Mouse (Mus musculus) c-Kit-positive CD71-negative TER-119-negative erythroid progenitor cells, embryonic 14.5 days (primary cell): ENCODE results near the gene Dennd1b.

Experiments
- DNase-seq: peaks from one replicate; pipeline ENCODE4 v3.0.0-alpha.2; 2013; ENCODE audit warnings: low read depth

Dennd1b gene

GRCm38 (mm10) chr1:138962266-138963101 lies 751 bp upstream of the Dennd1b start:
- DNase-seq, result no peak

GRCm38 (mm10) chr1:138963868-138964458 lies 728 bp downstream of the Dennd1b start:
- DNase-seq, result no peak

GRCm38 (mm10) chr1:138965069-138965468 lies 1.8 kb downstream of the Dennd1b start:
- no peak for DNase-seq

GRCm38 (mm10) chr1:138965511-138965910 lies 2.3 kb downstream of the Dennd1b start:
- no peak for DNase-seq

DNA sequence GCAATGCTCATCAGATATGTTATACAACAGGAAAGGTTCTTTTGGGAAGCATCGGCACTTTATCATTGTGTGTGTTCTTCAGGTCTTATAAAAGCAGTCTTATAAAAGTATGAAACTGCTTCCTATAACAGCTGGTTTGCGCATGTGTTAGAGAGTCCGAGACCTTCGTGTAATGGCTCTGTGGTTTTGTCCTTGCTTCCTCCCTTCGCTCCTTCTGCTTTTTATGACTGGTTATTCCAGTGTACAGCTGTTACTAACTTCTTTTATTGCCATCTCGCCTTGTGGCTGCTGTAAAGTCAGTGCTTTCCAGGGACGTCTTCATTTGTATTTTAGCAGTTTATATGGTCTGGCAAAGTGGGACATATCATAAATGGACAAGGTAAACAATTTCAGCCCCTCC lies 4.2 kb downstream of the Dennd1b start:
- DNase-seq, result no peak

GRCm38 (mm10) chr1:138970053-138970452 lies 6.8 kb downstream of the Dennd1b start:
- DNase-seq, result no peak

GRCm38 (mm10) chr1:138973541-138974224 lies 10.4 kb downstream of the Dennd1b start:
- DNase-seq, result no peak

GRCm38 (mm10) chr1:138974836-138975235 lies 11.6 kb downstream of the Dennd1b start:
- no peak for DNase-seq

DNA sequence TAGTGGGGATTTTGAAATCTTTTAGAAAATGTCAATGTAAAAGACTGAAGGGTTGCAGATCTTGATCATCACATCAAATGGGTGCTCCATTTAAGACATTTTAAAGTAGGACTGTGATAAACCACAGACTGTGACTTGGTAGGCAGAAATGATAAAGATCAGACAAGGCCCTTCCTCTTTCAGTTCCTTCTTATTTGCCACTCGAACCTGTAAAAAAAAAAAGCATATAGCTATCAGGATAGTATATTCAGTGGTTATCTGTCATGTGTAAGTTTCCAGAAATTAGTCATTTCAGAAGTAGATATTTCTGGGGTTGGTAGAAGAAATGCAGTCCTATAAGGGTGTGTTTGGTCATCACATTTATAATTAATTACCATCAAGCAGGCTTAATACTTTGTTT lies 12.7 kb downstream of the Dennd1b start:
- DNase-seq, result no peak

DNA sequence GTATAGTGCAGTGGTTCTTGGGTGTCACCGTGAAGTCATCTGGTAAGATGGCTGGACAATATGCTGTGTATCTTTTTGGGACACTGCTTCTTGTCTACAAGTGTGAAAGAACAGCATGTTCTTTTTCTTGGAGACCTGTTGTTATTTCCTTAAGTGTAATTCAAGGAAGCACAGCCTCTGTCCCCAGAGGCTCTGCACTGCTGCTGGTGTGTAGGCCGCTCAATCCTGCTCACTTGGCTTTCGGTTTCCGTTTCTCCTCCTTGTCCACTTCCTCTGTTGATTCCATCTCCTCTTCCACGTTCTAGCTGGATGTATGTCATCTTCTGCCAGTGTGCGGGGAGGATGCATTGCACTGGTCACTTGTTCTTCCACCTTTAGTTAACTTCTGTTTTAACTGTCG lies 19.0 kb downstream of the Dennd1b start:
- DNase-seq, result no peak

GRCm38 (mm10) chr1:138982611-138983010 lies 19.4 kb downstream of the Dennd1b start:
- no peak for DNase-seq

DNA sequence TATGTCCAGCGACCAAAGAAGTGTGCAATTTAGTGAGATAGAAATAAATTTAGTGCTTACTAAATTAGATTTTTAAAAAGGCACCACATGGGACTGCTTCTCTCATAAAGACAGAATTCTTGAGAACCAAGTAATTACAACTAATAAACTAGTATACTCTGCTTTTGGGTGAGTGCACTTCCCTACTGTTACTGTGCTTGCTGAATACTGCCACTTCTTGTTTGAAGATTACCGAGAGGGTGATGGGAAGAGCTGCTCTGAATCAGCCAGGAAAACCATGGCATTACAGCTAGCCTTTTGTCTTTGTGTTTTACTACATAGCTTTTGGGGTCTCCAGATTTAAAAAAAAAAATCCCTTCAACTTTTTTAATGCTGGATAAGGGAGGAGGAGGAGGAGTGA lies 19.8 kb downstream of the Dennd1b start:
- no peak for DNase-seq

GRCm38 (mm10) chr1:138983465-138983864 lies 20.2 kb downstream of the Dennd1b start:
- DNase-seq, result no peak

DNA sequence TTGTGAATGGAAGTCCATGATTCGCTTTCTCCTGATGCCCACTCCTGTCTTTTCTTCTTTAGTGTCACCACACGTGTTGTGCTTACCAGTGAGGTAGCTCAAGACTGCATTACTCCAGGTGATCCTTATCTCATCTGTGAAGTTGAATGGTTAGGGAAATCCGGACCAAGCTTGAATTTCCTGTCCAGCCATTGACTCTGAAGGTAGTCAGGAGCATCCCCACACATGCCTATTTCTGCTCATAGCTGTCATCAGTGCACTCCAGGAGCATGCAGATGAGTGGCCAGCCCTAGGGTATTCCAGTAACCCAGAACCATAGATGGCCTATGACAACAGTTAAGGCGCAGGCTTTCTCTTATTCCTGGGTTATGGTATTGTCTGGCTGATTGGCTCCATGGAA lies 20.9 kb downstream of the Dennd1b start:
- DNase-seq, result no peak

- DNase-seq, result no peak
These were observed 29.3 kb downstream of the Dennd1b start for GRCm38 (mm10) chr1:138992384-138993138.

DNA sequence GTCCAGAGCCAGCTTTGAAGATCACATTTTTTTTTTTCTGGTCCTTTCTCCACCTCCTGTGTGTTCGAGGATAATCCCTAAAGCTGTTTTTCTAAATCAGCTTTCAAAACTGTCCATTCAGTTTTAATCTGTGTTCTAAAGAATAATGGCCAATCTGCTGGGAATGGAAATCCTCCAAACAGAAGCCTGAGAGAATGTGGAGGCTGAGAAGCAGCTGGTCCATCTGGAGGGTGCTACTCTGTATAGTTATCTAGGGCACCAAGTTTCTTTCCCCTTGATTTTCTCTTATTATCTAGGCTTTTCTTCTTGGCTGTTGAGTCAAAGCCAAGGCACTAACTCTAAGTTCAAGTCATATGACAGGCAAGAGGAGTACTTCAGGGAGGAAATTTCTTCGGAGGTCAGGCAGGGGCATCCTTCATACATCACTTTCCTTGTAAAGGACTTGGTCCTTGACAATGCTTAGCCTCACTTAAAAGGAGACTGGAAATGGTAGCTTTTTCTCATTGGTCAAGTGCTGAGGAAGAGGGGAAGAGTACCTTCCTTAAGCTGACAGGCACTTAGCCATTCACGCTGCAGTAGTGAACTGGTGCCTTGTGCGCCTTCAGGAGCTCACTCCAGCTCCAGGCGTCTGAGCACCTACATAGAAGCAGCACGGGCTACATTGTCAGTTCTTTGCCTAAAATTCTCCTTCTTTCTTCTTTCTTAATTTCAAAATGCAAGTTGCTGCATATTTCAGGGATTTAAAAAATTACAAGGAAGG lies 32.6 kb downstream of the Dennd1b start:
- no peak for DNase-seq

- no peak for DNase-seq
These were observed 33.4 kb downstream of the Dennd1b start for GRCm38 (mm10) chr1:138996663-138997062.

DNA sequence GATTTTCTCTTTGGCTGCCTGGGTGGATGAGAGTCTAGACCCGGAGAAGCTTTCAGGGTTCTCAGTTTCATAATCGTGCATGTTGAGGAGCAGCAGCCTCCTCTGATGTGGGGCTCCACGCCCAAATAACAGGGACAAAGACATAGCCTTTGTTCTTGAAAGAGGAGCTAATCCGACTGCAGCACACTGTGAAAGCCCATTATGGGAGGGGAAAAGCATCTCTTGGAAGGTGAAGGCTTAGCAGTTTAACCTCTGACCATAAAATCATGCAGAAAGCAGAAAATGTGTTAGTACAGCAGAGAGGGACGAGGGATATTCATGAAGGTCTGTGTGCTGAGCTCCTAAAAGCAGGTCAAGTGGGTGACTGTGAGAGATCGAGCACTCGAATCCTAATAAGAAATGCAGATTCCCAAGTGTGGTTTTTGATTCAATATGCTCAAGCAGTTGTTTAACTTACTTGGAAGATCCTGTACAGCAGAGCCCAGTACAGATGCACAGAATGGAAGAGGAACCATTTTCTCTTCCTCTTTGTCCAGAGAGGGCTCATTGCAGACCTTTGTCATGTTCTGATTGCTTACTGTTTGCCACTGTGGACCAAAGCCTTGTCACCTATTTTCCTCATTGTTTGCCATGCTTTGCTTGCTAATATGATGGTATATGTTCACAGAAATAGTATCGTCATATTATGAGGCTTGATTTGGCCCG lies 37.6 kb downstream of the Dennd1b start:
- no peak for DNase-seq

DNA sequence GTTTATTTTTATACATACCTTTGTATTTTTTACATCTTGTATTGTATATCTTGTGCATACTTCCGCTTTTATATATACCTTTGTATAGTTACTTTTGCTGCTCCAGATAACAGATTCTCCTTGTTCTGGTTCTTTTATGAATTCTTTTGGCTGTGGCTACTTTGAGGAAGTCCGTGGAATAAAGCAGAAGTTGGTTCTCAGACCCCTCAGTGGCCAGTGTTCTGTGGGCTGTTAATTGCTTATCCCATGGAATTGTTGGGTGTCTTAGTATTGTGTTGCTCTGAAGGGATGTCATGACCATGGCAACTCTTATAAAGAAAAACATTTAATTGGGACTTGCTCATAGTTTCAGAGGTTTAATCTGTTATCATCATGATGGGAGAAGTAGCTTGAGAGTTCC lies 40.3 kb downstream of the Dennd1b start:
- no peak for DNase-seq

- no peak for DNase-seq
These were observed 42.8 kb downstream of the Dennd1b start for GRCm38 (mm10) chr1:139006000-139006399.

DNA sequence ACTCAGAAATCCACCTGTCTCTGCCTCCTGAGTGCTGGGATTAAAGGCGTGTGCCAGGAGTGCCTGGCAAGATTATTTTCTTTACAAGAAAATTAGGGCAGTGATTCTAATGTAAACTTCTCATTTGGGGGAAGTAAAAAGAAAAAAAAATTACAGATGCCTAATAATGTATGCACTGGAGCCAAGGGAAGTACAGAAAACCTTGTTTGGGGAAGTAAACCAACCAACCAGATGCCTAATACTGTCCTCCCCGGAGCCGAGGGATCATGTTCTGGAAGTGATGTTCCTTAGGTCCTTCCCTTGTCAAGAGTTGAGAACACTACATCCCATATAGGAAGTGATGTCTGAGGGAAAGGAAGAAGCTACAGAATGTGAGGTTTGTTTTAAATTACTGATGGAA lies 44.2 kb downstream of the Dennd1b start:
- DNase-seq, result no peak
